Comparison of ENCODE assay signal across 29 mouse cellular contexts in genomic region chr5:95854030-95854429, GRCm38 (mm10).
"Had no signal": no experiment of that assay in that cellular context is flagged by ENCODE, and none has a peak within 500 bp of the region (broad histone marks: within the 10 kb centered on the region; RNA-seq: fewer than 3 reads in every experiment).

No protein-coding gene starts in this region.

- H3K27ac ChIP-seq: embryonic facial prominence, embryonic 10.5 days; embryonic facial prominence, embryonic 12.5 days; embryonic facial prominence, embryonic 13.5 days; embryonic facial prominence, embryonic 15.5 days; forebrain, embryonic 10.5 days; forebrain, embryonic 12.5 days; forebrain, embryonic 13.5 days; forebrain, embryonic 15.5 days; gastrocnemius, adult 2 months had no signal

- H3K36me3 ChIP-seq: embryonic facial prominence, embryonic 10.5 days; embryonic facial prominence, embryonic 12.5 days; embryonic facial prominence, embryonic 13.5 days; embryonic facial prominence, embryonic 15.5 days; forebrain, embryonic 10.5 days; forebrain, embryonic 12.5 days; forebrain, embryonic 15.5 days had no signal

- H3K4me2 ChIP-seq: embryonic facial prominence, embryonic 12.5 days; embryonic facial prominence, embryonic 13.5 days; embryonic facial prominence, embryonic 15.5 days; forebrain, embryonic 12.5 days; forebrain, embryonic 13.5 days; forebrain, embryonic 15.5 days had no signal

- H3K9ac ChIP-seq: embryonic facial prominence, embryonic 12.5 days; embryonic facial prominence, embryonic 13.5 days; embryonic facial prominence, embryonic 15.5 days; forebrain, embryonic 12.5 days; forebrain, embryonic 13.5 days; forebrain, embryonic 15.5 days; forebrain, postnatal 0 days had no signal

- DNase-seq: cerebellum, adult 18-20 months; cerebellum, adult 2 months; cerebellum, adult 8-10 months; cerebellum, adult 9-10 months; cerebellum, adult 9-11 months; cerebellum, postnatal 10 days; cerebellum, postnatal 14 days; cerebellum, postnatal 25 days; cerebellum, postnatal 36 days; embryo, embryonic 11 days; forebrain, postnatal 0 days; gastrocnemius, adult 2 months; gastrocnemius, postnatal 10 days; gastrocnemius, postnatal 14 days; gastrocnemius, postnatal 25 days; gastrocnemius, postnatal 36 days; heart, adult 11 months; heart, adult 18-20 months had no signal

- H3K27me3 ChIP-seq: embryonic facial prominence, embryonic 12.5 days; embryonic facial prominence, embryonic 13.5 days; embryonic facial prominence, embryonic 15.5 days; forebrain, embryonic 12.5 days; forebrain, embryonic 13.5 days; forebrain, embryonic 15.5 days had no signal

- ATAC-seq: forebrain, embryonic 13.5 days; forebrain, embryonic 14.5 days; forebrain, embryonic 15.5 days; forebrain, embryonic 16.5 days; forebrain, postnatal 0 days had no signal

- H3K4me1 ChIP-seq: embryonic facial prominence, embryonic 10.5 days; embryonic facial prominence, embryonic 12.5 days; embryonic facial prominence, embryonic 13.5 days; embryonic facial prominence, embryonic 15.5 days; forebrain, embryonic 10.5 days; forebrain, embryonic 12.5 days; forebrain, embryonic 13.5 days; forebrain, embryonic 15.5 days had no signal

- H3K4me3 ChIP-seq: embryonic facial prominence, embryonic 10.5 days; embryonic facial prominence, embryonic 12.5 days; embryonic facial prominence, embryonic 13.5 days; embryonic facial prominence, embryonic 15.5 days; erythroblast, embryonic 14.5 days; forebrain, embryonic 10.5 days; forebrain, embryonic 12.5 days; forebrain, embryonic 13.5 days; forebrain, embryonic 15.5 days; gastrocnemius, adult 2 months had no signal

- H3K9me3 ChIP-seq: embryonic facial prominence, embryonic 12.5 days; embryonic facial prominence, embryonic 13.5 days; embryonic facial prominence, embryonic 15.5 days; forebrain, embryonic 10.5 days; forebrain, embryonic 12.5 days; forebrain, embryonic 15.5 days had no signal
